Mouse (Mus musculus) embryonic facial prominence, embryonic 12.5 days (tissue): Measurements from ENCODE around the gene Ccnd1. TPM values are rescaled to one million over a fixed set of nuclear protein-coding genes. Genes with fewer than 3 reads are reported as not detected.
A peak's percentile ranks its signal among the peaks of the same experiment; 100 is the strongest.
"Not testable (repeated sequence)": the region's sequence is repeated elsewhere in the genome, so short reads cannot be mapped to it uniquely, and the experiment has no call there.

Experiments
- ATAC-seq: fragments of 200-750 bp; cut with Nextera tagmentation; 2 replicates; pipeline ENCODE4 v1.8.0; 2017; ENCODE audit not compliant: insufficient number of reproducible peaks, insufficient read depth, low FRiP score, low TSS enrichment
- H3K27ac ChIP-seq: fragments of 300-500 bp; sonication (generic); 2 replicates; pipeline ENCODE4 v1.5.1; 2016; ENCODE audit warnings: mild to moderate bottlenecking
- H3K27me3 ChIP-seq: fragments of 300-500 bp; sonication (generic); 2 replicates; pipeline ENCODE4 v1.6.1; 2016; ENCODE audit warnings: mild to moderate bottlenecking, moderate library complexity
- H3K36me3 ChIP-seq: fragments of 300-500 bp; sonication (generic); 2 replicates; pipeline ENCODE4 v1.6.1; 2016; ENCODE audit warnings: mild to moderate bottlenecking
- H3K4me1 ChIP-seq: fragments of 300-500 bp; sonication (generic); 2 replicates; pipeline ENCODE4 v1.6.1; 2016
- H3K4me2 ChIP-seq: fragments of 300-500 bp; sonication (generic); replicated peaks from 2 replicates; pipeline ENCODE4 v1.6.1; 2016; ENCODE audit warnings: mild to moderate bottlenecking, moderate library complexity
- H3K4me3 ChIP-seq: fragments of 300-500 bp; sonication (generic); 2 replicates; pipeline ENCODE4 v1.5.1; 2016; ENCODE audit warnings: mild to moderate bottlenecking
- H3K9ac ChIP-seq: fragments of 300-500 bp; sonication (generic); 2 replicates; pipeline ENCODE4 v1.6.1; 2016; ENCODE audit warnings: mild to moderate bottlenecking, moderate library complexity
- H3K9me3 ChIP-seq: fragments of 300-500 bp; sonication (generic); 2 replicates; pipeline ENCODE4 v1.6.1; 2016; ENCODE audit warnings: mild to moderate bottlenecking, moderate library complexity
- WGBS: fragments of 180-500 bp; shearing (Covaris S2); methylation state at CpG from one replicate; pipeline ENCODE4 v1.1.7; 2016; 5-methylcytosine and 5-hydroxymethylcytosine counted together
- polyA plus RNA-seq: library from polyadenylated mRNA; unstranded; fragments of >200 nt; fragmentation: Nextera tagmentation; extraction: Ambion mirVana; gene quantifications from 2 replicates; pipeline ENCODE4 v1.2.1, GENCODE M21; 2016

Gene Ccnd1
- polyA plus RNA-seq, 1 experiment from 2014 or later, result 156 TPM

DNA sequence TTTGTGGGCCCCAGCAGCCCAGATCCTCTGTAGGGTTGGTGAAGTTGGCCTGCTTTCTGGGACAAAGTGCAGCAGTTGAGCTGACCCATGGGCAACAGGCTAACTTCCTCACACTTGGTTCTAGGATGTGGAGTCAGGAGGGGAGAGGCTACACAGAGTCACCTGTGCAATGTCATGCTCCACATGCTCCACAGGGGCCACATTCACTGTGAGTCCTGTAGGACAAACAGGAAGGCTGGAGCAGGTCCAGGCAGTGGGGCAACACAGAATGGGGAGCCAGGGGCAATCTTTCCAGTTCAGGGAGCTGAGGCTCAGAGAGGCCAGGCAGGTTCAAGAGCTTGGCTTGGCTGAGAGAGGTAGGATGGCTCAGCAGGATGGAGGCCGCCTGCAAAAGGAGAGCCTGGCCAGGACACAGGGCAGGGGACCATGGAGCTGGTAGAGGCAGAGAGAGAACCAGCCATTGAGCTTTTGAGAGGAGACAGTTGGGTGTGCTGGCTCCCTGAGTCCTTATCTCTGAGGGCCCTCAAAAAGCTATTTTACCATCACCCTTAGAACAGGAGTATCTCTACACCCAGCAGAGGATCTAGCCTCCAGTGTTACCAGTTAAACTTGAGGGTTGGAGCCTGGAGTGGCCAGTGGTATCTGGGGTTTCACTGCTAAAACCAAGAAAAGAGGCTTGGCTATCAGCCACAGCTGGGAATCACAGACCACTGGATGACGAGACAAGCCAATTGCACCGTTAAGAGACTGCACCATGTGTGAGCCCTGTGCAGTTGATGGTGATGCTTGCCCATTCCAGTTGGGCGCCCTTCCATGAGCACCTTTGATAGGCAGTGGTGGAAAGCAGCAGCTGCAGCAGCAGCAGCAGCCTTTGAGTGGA is 11.5 kb downstream of the Ccnd1 start:
- H3K27ac ChIP-seq, result 0 out of 2 replicates have a peak overlapping the region, but pooled peaks have one; percentile 4
- no peaks in the 10 kb centered on the region for H3K27me3 ChIP-seq
- WGBS, result 78% methylated on average over 4 of the region's 4 CpGs
- H3K4me2 ChIP-seq, result no peak overlapping the region
- H3K4me1 ChIP-seq, result peaks cover 7% of the 10 kb centered on the region; the same call in 1 of the 2 replicates
- H3K9ac ChIP-seq, result no peak overlapping the region
- no peaks in the 10 kb centered on the region for H3K9me3 ChIP-seq
- H3K4me3 ChIP-seq, result no peak overlapping the region
- H3K36me3 ChIP-seq, result peaks cover 22% of the 10 kb centered on the region
- ATAC-seq, result no peak

GRCm38 (mm10) chr7:144927591-144927990 is 12.1 kb downstream of the Ccnd1 start:
- H3K27ac ChIP-seq, result 0 out of 2 replicates have a peak overlapping the region, but pooled peaks have one; percentile 4
- H3K4me1 ChIP-seq, result peaks cover 3% of the 10 kb centered on the region; the same call in 1 of the 2 replicates
- H3K9me3 ChIP-seq, result no peaks in the 10 kb centered on the region
- no peak overlapping the region for H3K4me3 ChIP-seq
- ATAC-seq, result no peak
- no peak overlapping the region; the same call in 1 of the 2 replicates for H3K9ac ChIP-seq
- H3K27me3 ChIP-seq, result no peaks in the 10 kb centered on the region
- H3K4me2 ChIP-seq, result no peak overlapping the region
- peaks cover 17% of the 10 kb centered on the region for H3K36me3 ChIP-seq
- WGBS, result 85% methylated on average over 2 of the region's 2 CpGs

GRCm38 (mm10) chr7:144918823-144919222 is 20.9 kb downstream of the Ccnd1 start:
- Histone ChIP-seq H3K27me3 (no peaks in the 10 kb centered on the region), H3K9ac (no peak overlapping the region), H3K4me2 (no peak overlapping the region), H3K27ac (no peak overlapping the region), H3K4me3 (no peak overlapping the region), H3K36me3 (peaks cover 40% of the 10 kb centered on the region), H3K9me3 (no peaks in the 10 kb centered on the region), H3K4me1 (peaks cover 10% of the 10 kb centered on the region)
- WGBS, result 77% methylated on average over 1 of the region's 1 CpGs
- no peak for ATAC-seq

DNA sequence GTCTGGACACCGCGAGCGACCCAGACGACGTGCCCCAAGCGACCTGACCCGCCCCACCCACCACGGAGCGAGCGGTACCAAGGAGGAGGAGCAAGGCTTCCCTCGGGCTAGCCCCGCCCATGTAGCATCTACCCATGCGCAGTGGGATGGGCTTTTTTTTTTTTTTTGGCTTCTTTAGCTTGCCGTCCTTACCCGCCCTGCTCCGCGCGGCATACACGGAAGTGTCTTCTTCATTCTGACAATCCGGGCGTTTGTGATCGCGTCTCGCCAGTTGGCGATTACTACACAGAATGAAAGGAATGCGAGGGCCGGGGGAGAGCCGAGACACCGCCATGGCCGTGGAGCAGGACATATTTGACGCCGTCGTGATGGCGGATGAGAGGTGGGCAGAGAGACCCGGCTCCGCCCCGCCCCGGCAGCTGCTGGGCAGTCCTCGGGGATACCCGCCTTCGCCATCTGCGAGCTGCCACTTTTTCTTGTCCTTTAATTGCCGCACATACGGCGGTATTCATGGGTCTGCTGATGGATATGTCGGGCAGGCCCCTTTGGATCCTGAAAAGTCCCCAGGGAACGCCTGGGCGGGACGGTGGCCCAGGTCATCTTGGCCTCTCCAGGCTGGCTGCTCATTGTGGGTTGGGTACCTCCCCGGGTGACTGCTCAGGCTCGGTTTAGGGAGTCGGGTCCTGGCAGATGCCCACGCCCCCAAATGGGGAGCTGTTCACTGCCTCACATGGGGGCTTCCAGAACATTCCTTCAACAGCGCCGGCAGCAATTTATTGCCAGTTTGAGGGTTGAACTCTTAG is 24.6 kb downstream of the Ccnd1 start, which contains the start of gene LTO1:
Gene LTO1 (plus strand): TSS at position 153 of the 803 bp plus-strand sequence.
- Histone ChIP-seq H3K27ac (peak within 1 kb of the TSS; percentile 70; the same call in 1 of the 2 replicates), H3K4me1 (peaks cover 10% of the 10 kb centered on the region), H3K9me3 (no peaks in the 10 kb centered on the region), H3K36me3 (peaks cover 26% of the 10 kb centered on the region), H3K4me3 (peak within 1 kb of the TSS; percentile 91), H3K9ac (peak within 1 kb of the TSS; percentile 82), H3K27me3 (no peaks in the 10 kb centered on the region), H3K4me2 (peak within 1 kb of the TSS; percentile 91)
- WGBS, result 1% methylated on average over 55 of the region's 55 CpGs
- ATAC-seq, result peak; percentile 91

DNA sequence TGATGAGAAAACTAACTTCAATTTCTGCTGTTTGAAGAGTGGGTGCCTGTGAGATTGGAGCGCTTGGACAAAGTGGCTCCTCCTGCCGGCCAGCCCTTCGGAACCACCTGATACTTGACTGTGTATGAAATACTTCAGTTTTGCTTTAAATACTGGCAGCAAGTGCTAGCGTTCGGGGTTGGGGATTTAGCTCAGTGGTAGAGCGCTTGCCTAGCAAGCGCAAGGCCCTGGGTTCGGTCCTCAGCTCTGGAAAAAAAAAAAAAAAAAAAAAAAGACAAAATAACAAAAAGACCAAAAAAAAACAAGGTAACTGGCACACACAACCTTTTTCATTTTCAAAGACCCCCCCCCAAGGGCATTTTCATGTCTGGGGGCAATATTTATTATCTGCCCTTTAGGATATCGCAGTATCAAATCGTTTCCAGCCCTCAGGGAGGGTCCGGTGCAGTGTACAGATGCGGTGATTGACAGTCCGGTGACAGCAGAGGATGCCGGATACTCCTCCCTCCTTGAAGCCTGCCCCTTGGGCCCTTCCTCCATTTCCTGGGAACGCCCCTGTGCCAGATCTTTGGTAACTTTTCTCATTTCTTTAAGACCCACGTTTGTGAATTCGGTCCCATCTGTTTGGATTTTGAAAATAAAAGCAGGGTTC is 25.3 kb downstream of the Ccnd1 start:
- Histone ChIP-seq H3K27ac (no peak overlapping the region), H3K4me3 (peak overlapping the region; percentile 91), H3K27me3 (no peaks in the 10 kb centered on the region), H3K9me3 (no peaks in the 10 kb centered on the region), H3K36me3 (peaks cover 19% of the 10 kb centered on the region), H3K4me1 (peaks cover 10% of the 10 kb centered on the region), H3K9ac (no peak overlapping the region), H3K4me2 (peak overlapping the region; percentile 51)
- ATAC-seq, result peak; percentile 86
- 5% methylated on average over 17 of the region's 17 CpGs for WGBS

GRCm38 (mm10) chr7:144912897-144913296 is 26.8 kb downstream of the Ccnd1 start:
- Histone ChIP-seq H3K4me1 (peaks cover 10% of the 10 kb centered on the region), H3K27ac (no peak overlapping the region), H3K36me3 (peaks cover 8% of the 10 kb centered on the region), H3K4me3 (no peak overlapping the region), H3K4me2 (no peak overlapping the region), H3K9me3 (no peaks in the 10 kb centered on the region), H3K27me3 (no peaks in the 10 kb centered on the region), H3K9ac (no peak overlapping the region)
- ATAC-seq, result no peak
- 74% methylated on average over 4 of the region's 4 CpGs for WGBS

DNA sequence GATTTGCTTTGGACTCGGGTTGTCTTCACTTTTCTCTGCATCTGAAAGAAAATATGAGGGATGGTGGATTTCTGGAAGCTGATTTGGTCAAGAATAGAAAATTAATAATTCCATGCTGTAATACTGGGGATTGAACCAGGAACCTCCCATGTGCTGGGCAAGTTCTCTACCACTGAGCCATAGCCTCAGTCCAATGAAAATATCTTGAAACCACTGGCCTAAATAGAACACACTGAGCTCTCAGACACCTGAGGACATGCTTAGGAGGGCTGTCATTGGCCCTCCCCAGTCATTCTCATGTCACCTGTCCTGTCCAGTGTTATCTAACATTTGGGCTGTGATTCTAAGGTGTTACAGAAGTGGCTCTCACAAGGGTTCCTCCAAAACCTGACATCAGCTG is 28.6 kb downstream of the Ccnd1 start:
- H3K4me2 ChIP-seq, result no peak overlapping the region
- H3K36me3 ChIP-seq, result no peaks in the 10 kb centered on the region
- no peak overlapping the region for H3K27ac ChIP-seq
- ATAC-seq, result no peak
- 0 out of 2 replicates have a peak, but pooled peaks cover 3% of the 10 kb centered on the region for H3K27me3 ChIP-seq
- H3K4me1 ChIP-seq, result peaks cover 11% of the 10 kb centered on the region
- no peak overlapping the region for H3K9ac ChIP-seq
- WGBS, result 88% methylated on average over 1 of the region's 1 CpGs
- no peaks in the 10 kb centered on the region for H3K9me3 ChIP-seq
- no peak overlapping the region for H3K4me3 ChIP-seq

DNA sequence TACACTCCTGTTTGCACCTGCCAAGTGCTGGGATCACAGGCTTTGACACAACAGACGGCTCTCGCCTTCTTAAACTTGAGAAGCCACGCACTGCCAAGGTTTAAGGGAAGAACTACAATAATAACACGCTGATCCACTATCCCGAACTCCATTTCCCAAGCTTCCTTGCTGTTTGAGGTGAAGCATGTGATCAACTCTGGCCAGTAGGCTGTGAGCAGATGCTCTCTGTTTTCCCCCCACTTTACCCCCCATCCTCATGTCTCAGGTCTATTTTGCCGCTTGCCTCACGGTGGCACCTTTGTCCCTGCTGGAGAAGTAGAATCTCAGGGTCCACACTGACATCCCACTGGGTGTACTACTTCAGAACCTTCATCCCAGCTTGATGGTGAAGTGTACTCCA is 31.0 kb downstream of the Ccnd1 start:
- 0 out of 2 replicates have a peak, but pooled peaks cover 3% of the 10 kb centered on the region for H3K27me3 ChIP-seq
- 32% methylated on average over 7 of the region's 7 CpGs for WGBS
- no peaks in the 10 kb centered on the region for H3K36me3 ChIP-seq
- no peaks in the 10 kb centered on the region for H3K9me3 ChIP-seq
- no peak for ATAC-seq
- H3K27ac ChIP-seq, result no peak overlapping the region
- no peak overlapping the region for H3K4me2 ChIP-seq
- H3K4me1 ChIP-seq, result peaks cover 3% of the 10 kb centered on the region; the same call in 1 of the 2 replicates
- H3K4me3 ChIP-seq, result no peak overlapping the region
- H3K9ac ChIP-seq, result no peak overlapping the region

DNA sequence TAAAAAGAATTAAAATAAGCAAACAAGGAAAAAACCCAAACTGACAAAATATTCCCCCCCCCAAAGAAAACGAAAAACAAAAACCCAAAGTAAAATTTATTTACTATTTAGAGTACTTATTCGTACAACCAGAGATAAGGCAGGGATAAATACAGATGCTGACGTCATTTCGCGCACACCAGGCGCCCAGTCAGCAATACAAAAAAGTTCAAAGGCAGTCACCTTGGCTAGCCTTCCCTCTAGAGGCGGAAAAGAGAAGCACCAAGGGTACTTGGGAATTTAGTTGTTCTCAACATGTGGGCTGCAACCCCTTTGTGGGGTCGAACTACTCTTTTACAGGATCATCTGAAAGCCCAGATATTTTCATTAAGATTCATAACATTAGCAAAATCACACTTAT is 31.9 kb downstream of the Ccnd1 start:
- Histone ChIP-seq H3K4me1 (peaks cover 3% of the 10 kb centered on the region; the same call in 1 of the 2 replicates), H3K9ac (no peak overlapping the region), H3K27ac (no peak overlapping the region), H3K27me3 (0 out of 2 replicates have a peak, but pooled peaks cover 3% of the 10 kb centered on the region), H3K36me3 (no peaks in the 10 kb centered on the region), H3K4me2 (no peak overlapping the region), H3K4me3 (no peak overlapping the region), H3K9me3 (no peaks in the 10 kb centered on the region)
- no peak for ATAC-seq
- 16% methylated on average over 8 of the region's 8 CpGs for WGBS

- Histone ChIP-seq H3K9ac (no peak overlapping the region), H3K4me1 (peaks cover 3% of the 10 kb centered on the region; the same call in 1 of the 2 replicates), H3K27me3 (0 out of 2 replicates have a peak, but pooled peaks cover 3% of the 10 kb centered on the region), H3K9me3 (no peaks in the 10 kb centered on the region), H3K36me3 (no peaks in the 10 kb centered on the region), H3K4me3 (no peak overlapping the region), H3K27ac (no peak overlapping the region), H3K4me2 (peak overlapping the region; percentile 37)
- ATAC-seq, result no peak
- 11% methylated on average over 28 of the region's 28 CpGs for WGBS
Measured at GRCm38 (mm10) chr7:144906708-144907397, 32.9 kb downstream of the Ccnd1 start.

GRCm38 (mm10) chr7:144905514-144905913 is 34.2 kb downstream of the Ccnd1 start:
- ATAC-seq, H3K9me3 ChIP-seq, H3K4me1 ChIP-seq, H3K4me2 ChIP-seq, H3K27me3 ChIP-seq, H3K27ac ChIP-seq, H3K4me3 ChIP-seq, H3K9ac ChIP-seq, H3K36me3 ChIP-seq: not testable (repeated sequence)
- WGBS, result 82% methylated on average over 3 of the region's 3 CpGs
